Mouse (Mus musculus) small intestine, adult 2 months (tissue): Measurements from ENCODE around the gene Cisd3.

Source experiments
- CTCF ChIP-seq: fragments of 200-500 bp; IDR thresholded peaks from 2 replicates; pipeline ENCODE4 v1.5.1; 2012; ENCODE audit warnings: low read depth, mild to moderate bottlenecking, control low read depth, inconsistent platforms, low read length, moderate library complexity, mixed read lengths; ENCODE audit not compliant: insufficient replicate concordance, insufficient read length; ENCODE audit errors: extremely low read depth
- POLR2A ChIP-seq: fragments of 200-500 bp; IDR thresholded peaks from 2 replicates; pipeline ENCODE4 v1.6.1; 2012; ENCODE audit warnings: low read depth, mild to moderate bottlenecking, control low read depth, inconsistent platforms, low read length, moderate library complexity

GRCm38 (mm10) chr11:97721338-97721737, 35.7 kb downstream of the Cisd3 start:
- TF ChIP-seq CTCF (no peak), POLR2A (no peak)
